Mouse (Mus musculus) cortical plate, adult 2 months (tissue): ENCODE data around the gene Rin2.

Source experiments
- CTCF ChIP-seq: fragments of 200-500 bp; IDR thresholded peaks from 2 replicates; pipeline ENCODE4 v1.5.1; 2011; ENCODE audit warnings: mild to moderate bottlenecking, control low read depth, low read length; ENCODE audit not compliant: insufficient read depth; ENCODE audit errors: extremely low read depth
- POLR2A ChIP-seq: fragments of 200-500 bp; IDR thresholded peaks from 2 replicates; pipeline ENCODE4 v1.6.1; 2011; ENCODE audit warnings: mild to moderate bottlenecking, low read length, control low read depth; ENCODE audit not compliant: insufficient read depth; ENCODE audit errors: extremely low read depth

- TF ChIP-seq POLR2A (no peak), CTCF (no peak)
Observed at GRCm38 (mm10) chr2:145737196-145737595, 62.2 kb downstream of the Rin2 start.
